Mouse (Mus musculus) E14TG2a.4 (cell line): ENCODE measurements around the gene Acp2.

ENCODE experiments used
- CTCF ChIP-seq: conservative IDR thresholded peaks from 2 replicates; pipeline ENCODE4 v1.5.1; 2014; ENCODE audit warnings: low read length
- NANOG ChIP-seq: IDR thresholded peaks from 2 replicates; pipeline ENCODE4 v1.6.1; 2014; ENCODE audit warnings: borderline replicate concordance, low read length, mixed read lengths
- POU5F1 ChIP-seq: IDR thresholded peaks from 2 replicates; pipeline ENCODE4 v1.6.1; 2014; ENCODE audit warnings: low read length, borderline replicate concordance

DNA sequence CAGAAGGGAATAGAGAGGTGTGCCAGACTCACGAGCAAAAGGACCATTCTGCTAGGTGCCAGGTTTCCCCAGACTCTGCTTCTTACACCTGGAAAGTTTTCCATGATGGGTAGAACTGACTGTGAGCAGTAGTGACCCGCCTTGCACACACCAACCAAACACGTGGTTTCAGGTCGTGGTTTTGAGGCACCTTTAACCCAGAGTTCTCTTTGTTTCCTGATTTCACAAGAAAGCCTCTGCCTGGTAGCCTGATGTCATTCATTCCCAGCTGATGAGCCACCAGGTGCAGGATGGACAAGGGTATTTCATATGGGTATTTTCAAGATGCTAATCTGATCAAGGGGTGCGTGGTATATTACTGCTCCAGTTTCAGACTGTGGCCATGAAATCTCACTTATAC, 39.9 kb downstream of the Acp2 start:
- no peak for TF ChIP-seq CTCF
- no peak for TF ChIP-seq NANOG
- no peak for TF ChIP-seq POU5F1
